Mouse (Mus musculus): Measurements from ENCODE around the gene Ube2l3. TPM values are rescaled to one million over a fixed set of nuclear protein-coding genes. Genes with fewer than 3 reads are reported as not detected.
A peak's percentile ranks its signal among the peaks of the same experiment; 100 is the strongest.

Gene Ube2l3
- total and polyA plus RNA-seq, 2 experiments from 2014 or later, result 93.6 to 325 TPM

GRCm38 (mm10) chr16:17226496-17226895 is 24.0 kb upstream of the Ube2l3 start:
- no peaks in the 10 kb centered on the region for H3K27me3 ChIP-seq (ENCODE audit: insufficient read depth, low read length)

GRCm38 (mm10) chr16:17225584-17225983 is 23.1 kb upstream of the Ube2l3 start:
- H3K9me3 ChIP-seq (ENCODE audit: low read length), result no peaks in the 10 kb centered on the region
- no peaks in the 10 kb centered on the region for H3K4me1 ChIP-seq (ENCODE audit: insufficient read depth, low read length)
- WGBS, result 90% methylated on average over 5 of the region's 5 CpGs
- H3K4me2 ChIP-seq (ENCODE audit: low read depth, low read length), result no peak overlapping the region
- TF ChIP-seq CTCF (IDR thresholded peaks at IDR 0.05; ENCODE audit: low read depth), result no peak
- H3K9ac ChIP-seq (replicated peaks; ENCODE audit: low read length), result no peak overlapping the region
- no peaks in the 10 kb centered on the region for H3K27me3 ChIP-seq (ENCODE audit: insufficient read depth, low read length)
- DNase-seq (ENCODE audit: low spot score) (no peak), ATAC-seq (no peak)
- no peak overlapping the region for H3K27ac ChIP-seq
- no peak overlapping the region for H3K4me3 ChIP-seq (ENCODE audit: low read length)
- H3K36me3 ChIP-seq (ENCODE audit: insufficient read depth, low read length), result no peaks in the 10 kb centered on the region

More at GRCm38 (mm10) chr16:17226496-17226895, 24.0 kb upstream of the Ube2l3 start:
- no peak for DNase-seq (ENCODE audit: low spot score)
- Histone ChIP-seq H3K9ac (replicated peaks; ENCODE audit: low read length) (no peak overlapping the region), H3K27ac (no peak overlapping the region), H3K4me2 (ENCODE audit: low read depth, low read length) (no peak overlapping the region), H3K9me3 (ENCODE audit: low read length) (no peaks in the 10 kb centered on the region), H3K36me3 (ENCODE audit: insufficient read depth, low read length) (no peaks in the 10 kb centered on the region), H3K4me1 (ENCODE audit: insufficient read depth, low read length) (no peaks in the 10 kb centered on the region), H3K4me3 (ENCODE audit: low read length) (no peak overlapping the region)
- no peak for ATAC-seq
- no peak for TF ChIP-seq CTCF (IDR thresholded peaks at IDR 0.05; ENCODE audit: low read depth)

- Histone ChIP-seq H3K27me3 (ENCODE audit: insufficient read depth, low read length) (no peaks in the 10 kb centered on the region), H3K36me3 (ENCODE audit: insufficient read depth, low read length) (no peaks in the 10 kb centered on the region), H3K4me3 (ENCODE audit: low read length) (no peak overlapping the region), H3K4me2 (ENCODE audit: low read depth, low read length) (no peak overlapping the region), H3K9ac (replicated peaks; ENCODE audit: low read length) (no peak overlapping the region), H3K27ac (no peak overlapping the region), H3K9me3 (ENCODE audit: low read length) (no peaks in the 10 kb centered on the region), H3K4me1 (ENCODE audit: insufficient read depth, low read length) (no peaks in the 10 kb centered on the region)
- ATAC-seq (peak; percentile 100), DNase-seq (ENCODE audit: low spot score) (peak; percentile 84)
- TF ChIP-seq CTCF (IDR thresholded peaks at IDR 0.05; ENCODE audit: low read depth), result no peak
- WGBS, result 45% methylated on average over 25 of the region's 25 CpGs
Measured at GRCm38 (mm10) chr16:17222197-17222596, 19.7 kb upstream of the Ube2l3 start.

- no peaks in the 10 kb centered on the region for H3K9me3 ChIP-seq (ENCODE audit: low read length)
- no peak overlapping the region for H3K27ac ChIP-seq
- H3K4me3 ChIP-seq (ENCODE audit: low read length), result no peak overlapping the region
- no peak overlapping the region for H3K4me2 ChIP-seq (ENCODE audit: low read depth, low read length)
- no peaks in the 10 kb centered on the region for H3K4me1 ChIP-seq (ENCODE audit: insufficient read depth, low read length)
- 43% methylated on average over 7 of the region's 7 CpGs for WGBS
- DNase-seq (ENCODE audit: low spot score) (no peak), ATAC-seq (no peak)
- H3K36me3 ChIP-seq (ENCODE audit: insufficient read depth, low read length), result no peaks in the 10 kb centered on the region
- no peaks in the 10 kb centered on the region for H3K27me3 ChIP-seq (ENCODE audit: insufficient read depth, low read length)
- no peak for TF ChIP-seq CTCF (IDR thresholded peaks at IDR 0.05; ENCODE audit: low read depth)
- no peak overlapping the region for H3K9ac ChIP-seq (replicated peaks; ENCODE audit: low read length)
Measured at GRCm38 (mm10) chr16:17220127-17220733, 17.8 kb upstream of the Ube2l3 start.

- Histone ChIP-seq H3K27ac (no peak overlapping the region), H3K27me3 (ENCODE audit: insufficient read depth, low read length) (no peaks in the 10 kb centered on the region), H3K9me3 (ENCODE audit: low read length) (no peaks in the 10 kb centered on the region), H3K4me2 (ENCODE audit: low read depth, low read length) (no peak overlapping the region), H3K4me1 (ENCODE audit: insufficient read depth, low read length) (no peaks in the 10 kb centered on the region), H3K9ac (replicated peaks; ENCODE audit: low read length) (no peak overlapping the region), H3K36me3 (ENCODE audit: insufficient read depth, low read length) (no peaks in the 10 kb centered on the region), H3K4me3 (ENCODE audit: low read length) (no peak overlapping the region)
- ATAC-seq (no peak), DNase-seq (ENCODE audit: low spot score) (no peak)
- no peak for TF ChIP-seq CTCF (IDR thresholded peaks at IDR 0.05; ENCODE audit: low read depth)
- WGBS, result 58% methylated on average over 8 of the region's 8 CpGs
Measured at GRCm38 (mm10) chr16:17216934-17217633, 14.6 kb upstream of the Ube2l3 start.

- H3K27me3 ChIP-seq (ENCODE audit: insufficient read depth, low read length), result no peaks in the 10 kb centered on the region
- H3K4me1 ChIP-seq (ENCODE audit: insufficient read depth, low read length), result 0 out of 2 replicates have a peak, but pooled peaks cover 11% of the 10 kb centered on the region
- H3K36me3 ChIP-seq (ENCODE audit: insufficient read depth, low read length), result no peaks in the 10 kb centered on the region
- H3K9ac ChIP-seq (replicated peaks; ENCODE audit: low read length), result peak overlapping the region; percentile 68; the same call in 1 of the 2 replicates
- peak overlapping the region; percentile 88 for H3K27ac ChIP-seq
- peak overlapping the region; percentile 65 for H3K4me3 ChIP-seq (ENCODE audit: low read length)
- 7% methylated on average over 48 of the region's 48 CpGs for WGBS
- no peaks in the 10 kb centered on the region for H3K9me3 ChIP-seq (ENCODE audit: low read length)
- peak; percentile 93 for TF ChIP-seq CTCF (IDR thresholded peaks at IDR 0.05; ENCODE audit: low read depth)
- H3K4me2 ChIP-seq (ENCODE audit: low read depth, low read length), result peak overlapping the region; percentile 96
- DNase-seq (ENCODE audit: low spot score) (peak; percentile 95), ATAC-seq (peak; percentile 84)
Measured at GRCm38 (mm10) chr16:17209981-17210838, 7.8 kb upstream of the Ube2l3 start.

Measured in hindbrain, postnatal 0 days (tissue).